Mouse (Mus musculus) ES-E14 (cell line): Measurements from ENCODE around the gene Pex14. TPM values are rescaled to one million over a fixed set of nuclear protein-coding genes. Genes with fewer than 3 reads are reported as not detected.
"Not testable (repeated sequence)": the region's sequence is repeated elsewhere in the genome, so short reads cannot be mapped to it uniquely, and the experiment has no call there.

ENCODE experiments used
- DNase-seq: peaks from one replicate; pipeline ENCODE4 v3.0.0-alpha.2; 2013; ENCODE audit warnings: low read depth, low spot score
- H3K27ac ChIP-seq: 2 replicates; pipeline ENCODE4 v1.5.1; 2012; ENCODE audit warnings: low read depth, mild to moderate bottlenecking, low read length, moderate library complexity, mixed read lengths; ENCODE audit not compliant: poor library complexity, insufficient read depth, severe bottlenecking
- H3K36me3 ChIP-seq: 2 replicates; pipeline ENCODE4 v1.6.1; 2012; ENCODE audit warnings: mild to moderate bottlenecking, low read length, moderate library complexity, mixed read lengths; ENCODE audit not compliant: control insufficient read depth, poor library complexity, insufficient read depth, severe bottlenecking
- H3K4me1 ChIP-seq, 2 experiments: fragments of 150-350 bp in 1 of 2; sonication (generic) in 1 of 2; 2 replicates each; pipeline ENCODE4 v1.6.1; 2012; ENCODE audit warnings: low read length in 2 of 2, mild to moderate bottlenecking in 1 of 2, mixed read lengths in 1 of 2; ENCODE audit not compliant: control insufficient read depth in 2 of 2, insufficient read depth in 2 of 2, poor library complexity in 1 of 2
- H3K4me3 ChIP-seq, 2 experiments: fragments of 150-350 bp in 1 of 2; sonication (generic) in 1 of 2; 2 replicates each; pipeline ENCODE4 v1.5.1; 2012; ENCODE audit warnings: low read length in 2 of 2, low read depth in 1 of 2, mild to moderate bottlenecking in 1 of 2, mixed read lengths in 1 of 2; ENCODE audit not compliant: insufficient read depth in 1 of 2, poor library complexity in 1 of 2, severe bottlenecking in 1 of 2
- H3K9ac ChIP-seq: 2 replicates; pipeline ENCODE4 v1.6.1; 2012; ENCODE audit warnings: low read depth, mild to moderate bottlenecking, low read length, mixed read lengths; ENCODE audit not compliant: poor library complexity, insufficient read depth, severe bottlenecking
- H3K9me3 ChIP-seq: fragments of 150-350 bp; sonication (generic); 2 replicates; pipeline ENCODE4 v1.6.1; 2012; ENCODE audit warnings: low read depth, mild to moderate bottlenecking, low read length; ENCODE audit not compliant: control insufficient read depth, insufficient read depth
- CHD2 ChIP-seq: IDR thresholded peaks from 2 replicates; pipeline ENCODE4 v1.6.1; 2014; ENCODE audit warnings: mild to moderate bottlenecking, low read depth, low read length, inconsistent platforms
- HCFC1 ChIP-seq: IDR thresholded peaks from 2 replicates; pipeline ENCODE4 v1.6.1; 2012; ENCODE audit warnings: low read length, inconsistent platforms, borderline replicate concordance; ENCODE audit not compliant: insufficient read depth
- MAFK ChIP-seq: IDR thresholded peaks from 2 replicates; pipeline ENCODE4 v1.6.1; 2014; ENCODE audit warnings: mild to moderate bottlenecking, low read depth, low read length, inconsistent platforms; ENCODE audit not compliant: insufficient read depth
- ZC3H11A ChIP-seq: IDR thresholded peaks from 2 replicates; pipeline ENCODE4 v1.6.1; 2012; ENCODE audit warnings: low read depth, mild to moderate bottlenecking, inconsistent platforms, low read length, borderline replicate concordance
- ZNF384 ChIP-seq: IDR thresholded peaks from 2 replicates; pipeline ENCODE4 v1.6.1; 2012; ENCODE audit warnings: low read depth, low read length, inconsistent platforms
- in situ Hi-C, 2 experiments: fragments of 600-800 bp; cut with MboI; formaldehyde crosslinking; loops; one replicate each; pipeline ENCODE4 v1.15.1; 2025; ENCODE audit warnings: low sequenced_read_pairs in 2 of 2, inconsistent platforms in 1 of 2; ENCODE audit not compliant: unreplicated experiment in 2 of 2
- total RNA-seq: library from RNA; depleted of rRNA; stranded (reverse); fragments of 300-350 nt; gene quantifications from 2 replicates; pipeline ENCODE4 v1.2.3, GENCODE M21; 2012

The Pex14 gene
- total RNA-seq, 1 experiment = 80.3 TPM

DNA sequence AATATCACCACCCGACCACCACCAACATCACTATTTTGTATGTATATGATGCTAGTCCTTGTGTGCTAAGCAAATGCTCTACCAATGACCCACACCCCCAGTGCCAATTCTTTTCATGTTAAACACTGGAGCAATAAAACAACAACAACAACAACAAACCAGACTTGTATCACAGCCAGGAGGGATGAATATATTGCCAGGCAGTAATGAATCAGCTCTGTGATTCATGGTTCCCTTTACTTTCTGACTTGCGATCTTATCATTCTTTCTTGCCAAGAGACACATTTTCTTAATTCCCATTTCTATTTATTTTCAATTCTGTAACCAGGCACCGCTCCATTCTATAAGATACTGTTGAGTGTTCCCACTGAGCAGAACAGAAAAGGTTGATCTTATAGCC is 1.8 kb upstream of the Pex14 start:
- Histone ChIP-seq H3K9me3 (no peaks in the 10 kb centered on the region), H3K4me1 (peaks cover 0 to 3% of the 10 kb centered on the region in 2 experiments; a peak in 1 of 4 replicates), H3K36me3 (peaks cover 3% of the 10 kb centered on the region; the same call in 1 of the 2 replicates), H3K9ac (no peak overlapping the region), H3K27ac (no peak overlapping the region), H3K4me3 (no peak overlapping the region)
- in situ Hi-C loops = no loop called here
- TF ChIP-seq CHD2 = no peak
- TF ChIP-seq HCFC1 = no peak
- TF ChIP-seq ZNF384 = no peak
- TF ChIP-seq ZC3H11A = no peak
- TF ChIP-seq MAFK = no peak
- no peak for DNase-seq

DNA sequence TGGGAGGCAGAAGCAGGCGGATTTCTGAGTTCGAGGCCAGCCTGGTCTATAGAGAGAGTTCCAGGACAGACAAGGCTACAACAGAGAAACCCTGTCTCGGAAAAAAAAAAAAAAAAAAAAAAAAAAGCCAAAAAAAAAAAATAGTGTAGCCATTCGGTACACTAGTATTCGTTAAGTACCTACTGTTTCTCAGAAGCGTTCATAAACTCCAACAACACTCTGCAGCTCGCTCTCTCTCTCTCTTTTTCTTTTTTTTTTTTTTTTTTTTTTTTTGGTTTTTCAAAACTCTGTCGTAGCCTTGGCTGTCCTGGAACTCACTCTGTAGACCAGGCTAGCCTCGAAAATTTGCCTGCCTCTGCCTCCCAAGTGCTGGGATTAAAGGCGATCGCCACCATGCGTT is 773 bp upstream of the Pex14 start:
- H3K9ac ChIP-seq, H3K27ac ChIP-seq, in situ Hi-C loops, DNase-seq, H3K9me3 ChIP-seq, H3K36me3 ChIP-seq, H3K4me1 ChIP-seq: not testable (repeated sequence)
- peak; percentile 92 for TF ChIP-seq ZNF384
- peak overlapping the region in 1 of 2 experiments; percentile 100; a peak in 1 of 4 replicates for H3K4me3 ChIP-seq

DNA sequence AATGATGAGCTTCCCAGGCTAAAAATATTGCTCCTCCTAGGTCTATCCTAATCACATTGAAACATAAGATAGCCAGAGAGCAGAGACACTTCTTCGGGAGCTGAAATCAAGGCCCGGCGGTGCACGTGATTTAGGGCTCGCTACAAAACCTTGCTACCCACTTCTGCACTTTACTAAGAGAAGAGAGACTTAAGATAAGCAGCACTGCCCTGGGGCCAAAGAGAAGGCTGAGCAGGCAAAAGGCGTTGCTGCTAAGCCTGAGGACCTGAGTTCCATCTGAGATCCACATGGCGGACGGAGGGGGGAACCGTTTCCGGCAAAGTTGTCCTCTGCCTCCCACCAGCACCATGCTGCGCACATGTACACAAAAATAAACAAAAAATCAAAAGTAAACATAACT is 1.1 kb downstream of the Pex14 start:
- no peak for TF ChIP-seq HCFC1
- DNase-seq = no peak
- H3K27ac ChIP-seq = peak overlapping the region; percentile 49
- H3K36me3 ChIP-seq = peaks cover 3% of the 10 kb centered on the region; the same call in 1 of the 2 replicates
- H3K9ac ChIP-seq = peak overlapping the region; percentile 84
- peaks cover 0 to 3% of the 10 kb centered on the region in 2 experiments; a peak in 1 of 4 replicates for H3K4me1 ChIP-seq
- in situ Hi-C loops = no loop called here
- H3K4me3 ChIP-seq = peak overlapping the region; percentile 79 to 100
- no peaks in the 10 kb centered on the region for H3K9me3 ChIP-seq

DNA sequence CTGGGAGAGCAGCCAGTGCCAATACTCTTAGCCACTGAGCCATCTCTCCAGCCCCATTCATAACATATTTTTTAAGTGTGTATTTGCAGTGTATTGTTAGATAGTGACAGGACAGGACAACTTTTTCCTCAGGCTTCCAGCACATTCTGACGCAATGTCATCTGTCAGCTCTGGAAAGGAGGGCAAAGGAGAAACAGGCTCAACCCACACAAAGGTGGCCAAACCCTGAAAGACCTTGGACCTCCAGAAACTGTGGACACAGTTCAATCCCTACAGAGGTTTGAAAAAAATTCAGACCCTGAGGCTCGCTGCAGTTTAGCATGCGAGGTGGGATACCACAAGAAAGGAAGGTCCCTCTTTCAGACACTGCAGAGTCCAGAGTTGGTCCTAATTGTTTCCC is 1.7 kb downstream of the Pex14 start:
- no peak for TF ChIP-seq MAFK
- no peak for TF ChIP-seq ZC3H11A
- TF ChIP-seq ZNF384 = no peak
- TF ChIP-seq CHD2 = no peak
- no peak for TF ChIP-seq HCFC1
- DNase-seq = no peak
- peak overlapping the region; percentile 84; the same call in 1 of the 2 replicates for H3K9ac ChIP-seq
- in situ Hi-C loops = no loop called here
- H3K9me3 ChIP-seq = no peaks in the 10 kb centered on the region
- peaks cover 3% of the 10 kb centered on the region; the same call in 1 of the 2 replicates for H3K36me3 ChIP-seq
- H3K27ac ChIP-seq = no peak overlapping the region
- peak overlapping the region in 1 of 2 experiments; percentile 100; a peak in 2 of 4 replicates for H3K4me3 ChIP-seq
- peaks cover 0 to 3% of the 10 kb centered on the region in 2 experiments; a peak in 1 of 4 replicates for H3K4me1 ChIP-seq

DNA sequence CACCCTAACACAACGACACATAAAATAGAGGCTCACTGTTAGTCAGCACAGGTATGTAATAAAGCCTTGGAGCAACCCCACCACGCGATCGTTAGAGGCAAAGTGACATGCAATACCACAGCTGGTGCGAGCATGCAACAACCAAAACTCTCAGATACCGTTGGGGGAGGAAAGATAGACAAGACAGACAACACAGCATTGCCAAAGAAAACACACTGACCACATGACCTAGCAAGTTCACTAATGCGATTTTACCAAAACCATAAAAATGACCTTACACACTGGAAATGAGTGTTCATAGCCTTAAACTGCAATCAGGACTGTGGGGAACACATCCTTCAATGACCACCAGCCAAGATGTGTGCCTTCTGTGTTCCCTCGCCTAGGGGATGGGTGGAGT is 8.3 kb downstream of the Pex14 start:
- no peaks in the 10 kb centered on the region for H3K36me3 ChIP-seq
- H3K4me1 ChIP-seq = peaks cover 0 to 7% of the 10 kb centered on the region in 2 experiments; a peak in 1 of 4 replicates
- H3K9me3 ChIP-seq = no peaks in the 10 kb centered on the region
- TF ChIP-seq MAFK = no peak
- TF ChIP-seq ZNF384 = no peak
- no peak for TF ChIP-seq ZC3H11A
- no peak for TF ChIP-seq HCFC1
- TF ChIP-seq CHD2 = no peak
- no peak overlapping the region for H3K4me3 ChIP-seq
- DNase-seq = no peak
- no peak overlapping the region for H3K27ac ChIP-seq
- H3K9ac ChIP-seq = no peak overlapping the region
- in situ Hi-C loops = no loop called here
